Mouse (Mus musculus) testis, postnatal 10 days (tissue): Measurements from ENCODE around the gene Ryk.
"Not testable (repeated sequence)": the region's sequence is repeated elsewhere in the genome, so short reads cannot be mapped to it uniquely, and the experiment has no call there.

Experiments
- DNase-seq: peaks from one replicate; pipeline ENCODE4 v3.0.0; 2021; ENCODE audit warnings: low spot score

The Ryk gene

DNA sequence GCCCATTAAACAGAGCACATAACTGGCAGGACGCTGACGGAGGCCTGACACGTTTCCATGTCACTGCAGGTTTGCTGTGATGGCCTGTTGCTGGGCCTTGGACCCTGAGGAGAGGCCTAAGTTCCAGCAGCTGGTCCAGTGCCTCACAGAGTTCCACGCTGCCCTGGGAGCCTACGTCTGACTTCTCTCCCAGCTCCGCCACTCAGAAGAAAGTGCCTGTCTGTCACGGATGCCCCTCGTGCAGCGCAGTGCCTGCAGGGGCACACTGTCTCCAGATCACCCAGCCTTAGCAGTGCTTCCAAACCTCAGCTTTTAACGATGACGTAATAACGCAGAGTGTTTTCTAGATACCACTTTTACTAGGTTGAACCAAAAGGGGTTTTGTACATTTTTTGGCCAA, 72.1 kb downstream of the Ryk start:
- no peak for DNase-seq

DNA sequence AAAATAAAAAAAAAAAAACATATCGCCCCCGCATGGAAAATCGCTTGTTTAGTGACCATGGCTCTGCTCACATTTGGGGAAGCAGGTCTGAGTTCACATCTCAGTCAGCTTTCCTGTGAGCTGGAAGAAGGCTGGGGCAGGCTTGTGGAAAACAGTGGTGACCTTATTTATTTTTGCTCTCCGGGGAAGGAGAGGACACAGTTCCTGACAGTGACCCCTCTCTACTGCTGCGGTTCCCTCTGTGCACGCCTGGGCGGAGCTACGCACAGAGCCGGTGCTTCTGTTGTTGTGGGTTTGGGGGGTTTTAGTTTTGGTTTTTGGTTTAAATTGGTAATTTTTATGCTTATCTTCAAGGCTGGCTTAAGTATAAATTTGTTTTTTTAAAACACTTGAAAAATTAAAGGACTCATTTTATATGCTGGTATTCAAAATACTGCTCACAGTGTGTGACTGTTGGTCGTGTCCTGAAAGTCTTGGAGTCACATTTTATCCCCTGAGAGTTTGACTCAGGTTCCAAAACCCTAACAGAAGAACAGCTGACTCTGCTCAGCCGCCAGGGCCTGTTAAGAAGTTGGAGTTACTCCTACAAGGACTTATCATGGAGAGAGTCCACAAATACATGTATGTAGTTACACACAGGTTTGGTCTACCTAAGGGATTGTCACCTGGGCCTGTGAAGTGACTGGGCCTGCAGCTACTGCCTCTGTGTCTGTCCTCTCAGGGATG, 73.0 kb downstream of the Ryk start:
- DNase-seq: no peak

DNA sequence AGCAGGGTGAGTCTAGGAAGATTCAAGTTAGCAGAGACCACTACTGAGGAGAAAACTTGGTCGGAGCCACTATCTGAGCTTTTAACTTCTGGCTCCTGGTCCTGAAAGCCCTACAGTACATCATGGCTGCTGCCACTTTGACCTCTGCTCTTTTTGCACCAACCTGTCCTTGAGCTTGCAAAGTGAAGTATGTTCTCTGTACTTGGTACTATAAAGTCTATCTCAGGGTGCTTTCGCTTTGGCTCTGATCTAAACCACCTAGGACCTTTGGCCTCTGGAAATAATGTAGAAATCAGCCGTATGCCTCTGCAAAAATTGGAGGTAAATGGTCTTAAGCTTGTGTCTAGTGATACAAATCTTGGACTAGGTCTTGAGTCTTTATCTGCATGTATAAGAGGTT, 76.8 kb downstream of the Ryk start:
- no peak for DNase-seq

DNA sequence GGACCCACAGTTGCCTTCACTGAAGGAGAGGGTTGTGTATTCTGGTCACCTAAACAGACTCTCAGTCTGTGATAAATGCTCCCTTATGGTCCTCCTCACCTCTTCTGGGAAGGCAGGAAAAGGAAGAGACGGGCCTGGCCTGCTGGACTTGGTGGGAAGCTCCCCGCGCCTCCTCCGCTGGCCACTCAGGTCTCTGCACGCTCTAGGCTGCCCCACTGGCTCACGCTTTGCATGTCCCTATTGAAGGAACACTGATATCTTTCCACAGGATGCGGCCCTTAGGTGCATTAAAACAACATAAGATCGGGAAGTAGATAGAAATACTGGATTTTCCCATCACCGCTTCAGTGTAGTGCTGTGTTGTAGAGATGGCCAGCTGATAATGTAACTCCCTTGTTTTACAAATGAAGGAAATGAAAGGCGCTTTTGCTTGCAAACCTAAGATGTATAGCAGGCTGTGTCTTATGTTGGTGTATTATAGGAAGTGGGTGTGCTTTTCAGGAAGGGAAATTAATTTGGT, 77.9 kb downstream of the Ryk start:
- no peak for DNase-seq

DNA sequence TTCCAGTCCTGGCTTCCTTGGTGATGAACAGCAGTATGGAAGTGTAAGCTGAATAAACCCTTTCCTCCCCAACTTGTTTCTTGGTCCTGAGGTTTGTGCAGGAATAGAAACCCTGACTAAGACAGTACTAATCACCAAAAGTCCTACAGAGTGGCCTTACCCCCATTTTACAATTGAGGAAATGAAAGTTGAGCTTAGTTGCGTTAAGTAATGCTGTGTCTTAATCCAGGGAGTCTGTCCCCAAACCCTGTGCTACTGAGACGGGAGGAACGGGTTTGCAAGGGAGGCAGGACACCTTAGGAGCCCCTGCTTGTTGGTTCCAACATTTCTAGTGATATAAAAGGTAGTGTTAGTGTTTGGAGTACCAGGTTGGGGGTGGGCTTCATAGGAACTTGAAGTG, 78.9 kb downstream of the Ryk start:
- DNase-seq: not testable (repeated sequence)

DNA sequence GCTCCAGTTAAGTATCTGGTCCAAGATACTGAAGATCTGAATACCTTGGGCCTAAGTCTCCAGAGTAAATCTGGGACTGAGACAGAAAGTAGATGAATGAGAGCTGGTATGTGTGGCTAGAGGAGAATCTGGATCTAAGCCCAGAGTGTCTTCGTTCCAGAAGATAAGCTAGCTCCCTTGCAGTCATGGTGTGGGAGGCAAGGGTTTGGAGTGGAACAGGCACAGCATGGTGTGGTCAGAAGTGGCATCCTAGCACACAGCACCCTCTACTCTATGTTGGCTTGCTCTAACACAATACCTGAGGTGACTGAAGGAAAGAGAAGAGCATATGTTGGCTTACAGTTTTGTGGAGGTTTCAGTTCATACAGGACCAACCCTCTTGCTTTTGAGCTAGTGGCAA, 79.9 kb downstream of the Ryk start:
- no peak for DNase-seq

DNA sequence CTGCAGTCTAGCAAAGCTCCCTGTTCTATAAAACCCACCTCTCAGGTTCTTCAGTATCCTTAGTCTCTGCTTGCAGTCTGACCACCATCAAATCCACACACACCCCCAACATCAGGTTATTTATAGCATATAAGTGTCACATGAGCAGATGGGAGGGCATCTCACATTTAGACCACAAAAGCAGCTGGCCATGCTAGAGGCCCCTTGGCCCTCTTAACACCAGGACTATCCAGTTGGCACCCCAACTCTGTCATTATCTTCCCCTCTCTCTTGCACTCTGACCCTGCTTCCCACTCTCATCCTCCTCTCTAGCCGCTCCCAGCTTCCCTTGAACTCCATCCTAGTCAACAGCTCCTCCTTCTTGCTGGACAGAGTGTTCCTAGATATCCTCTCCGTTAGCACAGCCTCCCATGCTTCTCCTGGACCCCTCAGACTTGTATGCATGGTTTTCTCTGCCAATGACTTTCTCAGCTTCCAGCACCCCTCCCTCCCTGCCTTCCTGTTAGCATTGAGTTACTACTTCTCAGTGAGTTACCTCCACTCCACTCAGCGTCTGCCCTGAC, 80.7 kb downstream of the Ryk start:
- DNase-seq: no peak

DNA sequence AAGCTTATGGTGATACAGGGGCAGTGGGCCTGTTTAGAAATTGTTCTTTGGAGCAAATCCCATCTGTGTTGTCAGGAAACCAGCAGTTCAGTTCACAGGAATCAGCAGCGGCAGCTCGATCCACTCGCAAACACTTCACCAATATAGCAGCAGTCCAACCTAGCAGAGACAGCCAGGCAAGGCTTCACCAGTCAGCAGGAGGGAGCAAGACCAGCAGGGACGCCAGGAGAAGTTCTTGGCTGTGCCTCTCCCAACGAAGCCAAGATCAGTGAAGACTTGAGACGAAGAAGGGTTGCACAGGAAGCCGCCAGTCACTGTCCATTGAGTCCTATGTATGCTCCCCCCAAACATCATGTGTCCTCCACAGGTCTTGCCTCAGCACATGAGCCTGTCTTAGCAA, 81.4 kb downstream of the Ryk start:
- no peak for DNase-seq

DNA sequence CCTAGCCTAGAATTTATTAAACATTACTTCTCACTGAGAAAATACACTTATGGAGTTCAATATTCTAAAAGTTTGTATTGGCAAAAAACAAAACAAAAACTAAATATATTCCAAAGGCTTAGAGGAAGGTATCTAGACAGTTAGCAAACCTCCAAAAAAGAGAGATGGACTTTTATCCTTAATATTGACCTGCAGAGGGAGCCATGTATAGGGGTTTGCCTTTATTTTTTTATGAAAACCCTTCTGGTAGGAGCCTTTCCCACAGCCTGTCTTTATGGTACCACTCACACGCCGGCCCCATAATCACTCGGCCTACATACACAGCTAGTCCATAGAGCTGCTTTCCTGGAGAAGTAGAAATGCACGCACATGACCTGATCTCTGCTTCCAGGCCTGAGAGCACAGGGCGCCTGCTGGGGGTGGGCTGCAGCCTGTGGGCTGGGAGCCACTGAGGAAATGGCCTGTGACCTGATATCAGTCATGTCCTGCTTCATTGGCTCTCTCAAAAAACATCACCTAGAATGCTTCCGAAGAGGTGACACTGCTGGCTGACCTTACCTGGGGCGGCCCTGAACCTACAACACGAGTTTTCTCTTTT, 82.9 kb downstream of the Ryk start:
- no peak for DNase-seq

DNA sequence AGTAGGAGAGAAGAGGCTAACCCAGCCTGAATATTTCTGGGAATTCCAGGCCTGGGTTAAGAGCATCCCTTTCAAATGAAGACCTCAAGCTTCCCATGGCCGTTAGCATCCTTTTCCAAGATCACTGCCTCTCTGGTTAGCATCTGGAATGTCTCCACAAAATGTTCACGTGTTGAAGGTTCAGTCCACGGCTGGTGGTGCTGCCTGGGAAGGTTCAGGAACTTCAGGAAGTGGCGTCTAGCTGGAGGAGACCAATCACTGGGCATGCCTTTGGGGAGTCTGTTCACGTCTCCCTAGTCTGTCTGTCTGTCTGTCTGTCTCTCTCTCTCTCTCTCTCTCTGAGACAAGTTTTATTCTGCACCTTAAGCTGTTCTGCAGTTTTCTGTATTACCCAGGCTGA, 84.8 kb downstream of the Ryk start:
- peak; percentile 28 for DNase-seq

DNA sequence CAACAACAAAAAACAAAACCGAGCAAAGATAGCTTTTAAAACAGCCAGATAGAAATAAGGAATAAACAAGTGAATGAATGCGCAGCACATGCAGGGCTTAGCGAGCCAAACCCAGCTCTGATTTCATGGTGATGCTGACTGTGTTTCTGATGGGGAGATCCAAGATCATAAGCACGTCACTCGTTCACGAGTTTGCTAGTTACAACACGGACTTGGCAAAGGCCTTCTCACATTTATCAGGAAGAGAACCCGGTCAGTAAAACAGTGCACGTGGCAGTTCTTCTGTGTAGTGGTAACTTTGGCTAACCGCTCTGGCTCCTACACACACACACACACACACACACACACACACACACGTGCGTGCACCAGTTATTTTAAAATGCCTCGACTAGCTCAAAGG, 87.1 kb downstream of the Ryk start:
- no peak for DNase-seq

DNA sequence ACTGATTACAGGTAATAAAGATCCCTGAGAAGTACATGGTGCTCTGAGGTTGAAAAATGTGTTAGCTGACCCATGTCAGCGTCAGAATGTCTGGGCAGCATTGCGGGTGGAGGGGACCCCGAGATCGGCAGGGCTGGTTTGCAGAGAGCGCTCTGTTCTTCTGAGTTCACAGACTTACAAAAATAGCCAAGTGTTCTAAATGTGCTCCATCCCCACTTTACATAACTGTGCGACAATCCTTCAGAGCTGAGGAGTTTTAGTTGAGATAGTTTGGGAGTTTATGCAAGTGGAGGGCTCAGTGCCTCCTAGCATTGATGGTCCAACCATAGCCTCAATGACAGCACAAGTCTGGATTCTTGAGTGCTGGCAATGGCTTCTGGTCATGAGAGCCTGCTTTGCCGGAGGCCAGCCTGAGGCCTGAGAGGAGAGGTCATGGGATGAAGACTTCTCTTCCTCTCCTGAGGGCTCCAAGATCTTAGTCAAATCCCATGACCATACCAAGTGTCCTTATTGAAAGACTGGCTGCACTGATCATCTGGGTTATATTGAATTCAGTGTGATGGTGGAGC, 88.2 kb downstream of the Ryk start:
- DNase-seq: no peak

DNA sequence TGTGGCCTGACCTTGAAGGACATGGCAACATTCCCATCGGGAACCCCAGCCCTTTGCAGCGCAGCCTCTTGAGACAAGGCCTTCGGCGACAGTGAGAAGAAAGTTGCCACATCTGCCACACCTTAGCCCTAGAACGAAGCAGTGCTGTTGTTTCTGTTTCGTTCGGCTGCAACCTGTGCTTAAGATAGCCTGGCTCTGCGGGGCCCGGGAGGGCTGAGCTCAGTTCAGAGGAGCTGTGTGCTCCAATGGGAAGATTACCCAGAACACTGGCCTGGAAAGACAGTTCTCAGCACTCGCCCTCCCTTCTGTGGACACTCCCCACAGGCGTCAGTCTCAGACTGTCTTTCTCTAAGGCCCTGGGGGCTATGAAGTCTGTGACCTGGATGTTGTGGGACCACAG, 89.1 kb downstream of the Ryk start:
- DNase-seq: no peak

DNA sequence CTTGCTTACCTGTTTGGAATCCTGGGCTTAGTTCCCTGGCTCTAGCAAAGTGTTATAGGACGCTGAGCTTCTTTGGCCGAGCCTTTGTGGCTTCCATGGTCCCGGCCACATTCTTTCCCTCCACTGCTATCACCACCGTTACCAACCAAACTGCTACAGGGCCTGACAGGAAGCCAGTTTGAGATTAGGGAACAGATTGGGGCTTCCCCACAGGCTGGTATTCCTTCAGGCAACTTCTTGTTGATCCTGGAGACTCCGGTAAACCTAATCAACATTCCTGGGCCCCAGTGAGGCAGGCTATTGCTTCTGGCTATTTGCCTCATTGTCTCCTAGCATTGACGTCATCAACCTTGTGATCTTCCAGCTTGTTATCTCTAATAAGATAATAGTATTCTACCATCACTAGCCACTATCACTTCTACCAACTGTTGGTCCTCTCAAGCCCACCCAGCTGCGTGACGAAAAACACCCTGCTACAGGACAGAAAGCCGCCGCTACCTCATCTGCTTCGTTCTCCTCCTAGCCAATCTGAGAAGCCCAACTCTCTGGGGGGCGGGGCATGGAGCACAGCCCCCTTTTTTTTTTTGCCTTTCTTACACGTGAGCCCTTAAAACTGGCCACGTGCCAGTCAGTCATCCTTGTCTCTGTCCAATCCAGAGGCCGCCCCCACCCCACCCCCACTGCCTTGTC, 90.1 kb downstream of the Ryk start:
- peak; percentile 64 for DNase-seq

DNA sequence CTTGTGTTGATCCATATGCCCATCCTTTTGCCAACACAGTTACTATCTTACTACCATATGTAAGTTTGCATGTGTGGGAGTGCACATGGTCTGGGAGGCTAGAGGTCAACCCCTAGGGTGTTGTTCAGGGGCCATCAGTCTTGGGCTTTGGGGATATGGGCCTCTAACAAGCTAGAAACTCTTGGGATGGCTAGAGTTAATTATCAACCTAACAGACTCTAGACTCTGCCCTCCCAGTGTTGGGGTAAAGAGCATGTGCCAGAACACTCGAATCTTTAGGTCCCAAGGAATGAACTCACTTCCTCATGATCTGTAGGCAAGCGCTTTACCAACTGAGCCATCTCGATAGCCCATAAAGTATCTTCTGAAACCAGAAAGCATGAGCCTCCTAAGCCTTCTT, 91.4 kb downstream of the Ryk start:
- no peak for DNase-seq

DNA sequence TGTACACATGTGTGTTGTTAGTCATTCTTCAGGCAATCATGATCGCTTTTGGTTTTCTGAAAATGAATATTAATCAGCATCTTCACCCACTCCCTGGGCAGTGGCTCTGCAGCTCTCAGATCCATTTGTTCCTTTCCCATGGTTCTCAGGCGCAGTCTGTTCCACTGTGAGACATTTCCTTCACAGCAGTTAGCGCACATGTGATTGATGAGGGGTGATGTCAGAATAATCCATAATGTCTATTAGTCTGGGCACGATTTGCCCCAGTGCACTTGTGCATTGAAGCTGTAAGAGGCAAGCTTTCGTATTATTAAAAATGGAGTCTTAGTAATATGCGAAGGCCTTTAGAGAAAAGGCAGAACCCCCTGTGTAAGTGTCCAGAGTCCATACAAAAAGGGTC, 95.1 kb downstream of the Ryk start:
- no peak for DNase-seq

DNA sequence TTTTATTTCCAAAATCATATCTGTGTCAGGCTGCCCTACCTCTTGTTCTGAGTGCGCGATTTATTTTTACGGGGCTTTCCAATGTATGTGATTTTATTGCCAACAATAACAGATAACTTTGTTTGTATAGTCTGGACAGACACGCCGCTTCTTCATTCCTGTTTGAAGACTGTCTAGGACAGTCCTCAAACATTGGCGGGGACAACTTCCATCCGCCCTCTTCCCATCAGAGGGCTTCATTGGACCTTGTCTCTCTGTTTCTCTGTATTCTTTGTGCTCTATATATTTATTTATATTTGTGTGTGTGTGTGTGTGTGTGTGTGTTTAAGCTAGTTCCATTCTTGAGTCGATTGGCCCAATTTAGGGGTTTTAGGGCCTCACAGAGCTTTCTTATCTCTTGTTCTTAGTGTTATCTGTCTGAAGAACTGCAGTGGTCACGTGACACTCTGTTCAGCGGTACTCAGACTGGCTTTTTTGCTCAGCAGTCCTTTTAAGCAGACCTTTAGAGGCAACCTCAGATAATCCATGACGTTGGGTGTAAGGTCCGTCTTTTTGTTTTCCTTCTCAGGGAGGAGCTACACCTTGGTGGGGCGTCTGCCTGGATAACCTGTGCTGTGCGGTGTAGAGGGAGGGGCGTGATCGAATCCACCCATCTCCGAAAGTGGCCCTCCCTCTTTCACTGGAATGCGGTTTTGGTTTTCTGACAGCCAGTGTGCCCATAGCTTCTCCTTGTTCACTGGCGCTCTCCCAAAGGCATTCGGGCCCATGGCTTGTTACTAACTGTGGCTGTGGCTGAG, 99.4 kb downstream of the Ryk start:
- peak; percentile 45 for DNase-seq

DNA sequence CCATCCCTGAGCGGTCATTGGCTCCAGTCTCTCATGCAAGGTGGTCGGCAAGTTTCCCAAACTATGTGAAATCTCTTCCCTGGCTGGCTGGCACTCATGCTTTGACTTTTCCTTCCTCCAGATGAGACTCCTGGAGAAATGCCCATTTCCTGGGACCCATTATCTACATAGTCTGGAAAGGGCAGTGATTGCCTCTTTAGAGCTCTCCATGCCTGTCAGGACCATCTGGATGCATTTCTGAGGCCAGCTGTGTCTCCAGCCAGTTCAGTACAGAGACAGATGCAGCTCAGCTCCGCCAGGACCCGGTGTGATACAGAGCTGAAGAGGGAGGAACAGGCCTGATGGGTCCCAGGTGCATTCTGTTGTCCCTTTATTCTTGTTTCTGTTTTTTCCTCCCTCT, 107.5 kb downstream of the Ryk start:
- no peak for DNase-seq

DNA sequence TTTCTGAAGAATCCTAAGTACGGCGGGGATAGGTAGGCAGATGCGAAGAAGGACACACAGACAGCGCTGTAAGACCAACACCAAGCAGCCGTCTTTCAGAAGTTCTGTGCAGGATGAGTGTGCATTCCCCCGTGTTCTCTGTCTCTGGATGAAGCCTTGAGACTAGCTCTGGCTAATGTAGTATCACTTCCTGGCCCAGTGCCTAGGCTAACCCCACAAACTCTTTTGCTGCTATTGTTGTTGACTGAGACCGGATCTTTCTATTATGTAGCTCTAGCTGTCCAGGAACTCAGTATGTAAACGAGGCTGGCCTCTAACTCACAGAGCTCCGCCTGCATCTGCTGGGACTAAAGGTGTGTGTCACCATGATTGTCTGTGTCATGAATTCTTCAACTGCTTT, 110.2 kb downstream of the Ryk start:
- no peak for DNase-seq

DNA sequence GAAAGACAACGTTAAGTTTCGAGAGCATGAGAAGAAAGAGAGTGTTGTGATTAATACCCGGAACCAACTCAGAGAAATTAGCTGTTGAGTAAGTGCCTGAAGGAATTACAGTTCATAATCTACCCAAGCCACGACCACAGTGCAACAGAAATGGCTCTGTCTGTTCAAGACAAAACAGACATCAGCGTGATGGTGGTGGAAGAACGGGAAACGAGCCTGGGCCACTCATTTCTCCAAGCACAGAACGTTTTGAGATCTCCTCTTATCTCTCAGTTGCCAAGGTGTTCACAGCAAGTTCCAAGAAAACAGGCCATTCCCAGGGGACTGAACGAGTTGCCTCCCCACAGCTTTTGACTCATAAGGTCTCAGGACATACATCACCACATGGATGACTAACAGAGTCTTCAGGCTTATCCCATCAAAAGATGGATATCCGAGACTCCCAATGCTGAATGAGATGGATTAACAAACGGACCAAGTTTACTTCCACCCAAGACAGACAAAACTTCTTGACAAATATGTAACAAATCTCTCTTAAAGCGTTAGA, 111.8 kb downstream of the Ryk start:
- DNase-seq: no peak

DNA sequence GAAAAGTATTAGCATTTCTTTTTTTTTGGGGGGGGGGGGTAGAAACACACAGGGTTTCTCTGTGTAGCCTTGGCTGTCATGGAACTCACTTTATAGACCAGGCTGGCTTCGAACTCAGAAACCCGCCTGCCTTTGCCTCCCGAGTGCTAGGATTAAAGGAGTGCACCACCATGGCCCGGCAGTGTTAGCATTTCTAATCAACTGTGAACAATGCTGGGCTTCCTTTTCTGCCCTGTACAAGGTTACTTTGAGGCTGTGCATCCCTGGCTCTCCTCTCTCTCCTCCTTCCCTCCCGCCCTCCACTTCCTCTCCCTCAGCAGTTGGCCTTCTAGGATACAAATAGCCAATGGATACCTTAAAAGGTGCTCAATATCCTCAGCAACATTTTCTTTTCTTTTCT, 114.0 kb downstream of the Ryk start:
- DNase-seq: no peak
